Mouse (Mus musculus): ENCODE results near the gene Mmp20.

DNA sequence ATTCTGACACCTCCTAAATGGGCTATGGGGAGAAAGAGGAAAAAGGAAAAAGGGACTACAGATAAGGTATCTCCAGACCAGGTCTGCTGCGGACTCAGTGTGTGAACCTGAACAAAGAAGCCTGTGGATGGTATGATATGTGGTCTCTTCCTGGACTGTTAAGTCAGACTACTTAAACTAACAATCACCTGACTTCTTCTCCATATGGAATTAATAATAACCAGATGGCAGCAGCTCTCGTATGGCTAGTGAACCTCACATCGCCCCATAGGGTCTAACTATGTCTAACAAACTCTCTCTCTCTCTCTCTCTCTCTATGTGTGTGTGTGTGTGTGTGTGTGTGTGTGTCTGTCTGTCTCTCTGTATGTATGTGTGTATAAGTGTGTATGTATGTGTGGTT lies 65.9 kb downstream of the Mmp20 start:
- TF ChIP-seq CTCF (IDR thresholded peaks at IDR 0.05; ENCODE audit: control insufficient read depth, insufficient read depth, insufficient replicate concordance, low read depth, low read length) (no peak), POLR2A (IDR thresholded peaks at IDR 0.05; ENCODE audit: control insufficient read depth, low read depth, low read length) (no peak)
